Mouse (Mus musculus) cerebellum, adult 8-10 months (tissue): ENCODE results near the gene Hoxa10.

ENCODE experiments used
- DNase-seq: peaks from one replicate; pipeline ENCODE4 v3.0.0; 2022

Hoxa10 gene

GRCm38 (mm10) chr6:52240389-52241000 is at the start of gene Hoxa10:
Hoxa10 (minus strand) TSS chr6:52240854.
- DNase-seq = no peak

- no peak for DNase-seq
Measured at GRCm38 (mm10) chr6:52290186-52290585, 49.5 kb upstream of the Hoxa10 start.

- no peak for DNase-seq
Measured at GRCm38 (mm10) chr6:52283896-52284295, 43.2 kb upstream of the Hoxa10 start.

GRCm38 (mm10) chr6:52281084-52281483 is 40.4 kb upstream of the Hoxa10 start:
- no peak for DNase-seq

GRCm38 (mm10) chr6:52276920-52277319 is 36.3 kb upstream of the Hoxa10 start:
- no peak for DNase-seq

GRCm38 (mm10) chr6:52276382-52276781 is 35.7 kb upstream of the Hoxa10 start:
- no peak for DNase-seq

GRCm38 (mm10) chr6:52275563-52276280 is 35.1 kb upstream of the Hoxa10 start:
- no peak for DNase-seq

GRCm38 (mm10) chr6:52274576-52274975 is 33.9 kb upstream of the Hoxa10 start:
- no peak for DNase-seq

GRCm38 (mm10) chr6:52273656-52274280 is 33.1 kb upstream of the Hoxa10 start:
- no peak for DNase-seq

GRCm38 (mm10) chr6:52272766-52273655 is 32.4 kb upstream of the Hoxa10 start:
- no peak for DNase-seq

- peak; percentile 43 for DNase-seq
Measured at GRCm38 (mm10) chr6:52270494-52271480, 30.1 kb upstream of the Hoxa10 start.

- no peak for DNase-seq
Measured at GRCm38 (mm10) chr6:52268756-52269155, 28.1 kb upstream of the Hoxa10 start.

- DNase-seq = no peak
Measured at GRCm38 (mm10) chr6:52268341-52268740, 27.7 kb upstream of the Hoxa10 start.

GRCm38 (mm10) chr6:52267691-52268090 is 27.0 kb upstream of the Hoxa10 start:
- no peak for DNase-seq

GRCm38 (mm10) chr6:52267221-52267620 is 26.6 kb upstream of the Hoxa10 start:
- no peak for DNase-seq

GRCm38 (mm10) chr6:52266666-52266985 is 26.0 kb upstream of the Hoxa10 start:
- no peak for DNase-seq

GRCm38 (mm10) chr6:52265913-52266665 is 25.4 kb upstream of the Hoxa10 start:
- no peak for DNase-seq

- DNase-seq = no peak
Measured at GRCm38 (mm10) chr6:52265306-52265912, 24.8 kb upstream of the Hoxa10 start.

- no peak for DNase-seq
Measured at GRCm38 (mm10) chr6:52264106-52264790, 23.6 kb upstream of the Hoxa10 start.

GRCm38 (mm10) chr6:52263321-52263585 is 22.6 kb upstream of the Hoxa10 start:
- DNase-seq = no peak
